Mouse (Mus musculus): ENCODE data around the gene Ilk. TPM values are rescaled to one million over a fixed set of nuclear protein-coding genes. Genes with fewer than 3 reads are reported as not detected.
A peak's percentile ranks its signal among the peaks of the same experiment; 100 is the strongest.

The Ilk gene
- 318 and 342 TPM in 2 replicates for polyA plus RNA-seq (2015; fragmentation: Nextera tagmentation; extraction: Ambion mirVana)

- Histone ChIP-seq H3K9me3 (replicated peaks; ENCODE audit: low read length) (no peaks in the 10 kb centered on the region), H3K27ac (peak within 1 kb of the TSS; percentile 95), H3K4me2 (ENCODE audit: low read length) (peak within 1 kb of the TSS; percentile 76), H3K27me3 (ENCODE audit: insufficient read depth, low read length) (no peaks in the 10 kb centered on the region), H3K4me1 (replicated peaks; ENCODE audit: insufficient read depth, low read length) (peaks cover 13% of the 10 kb centered on the region), H3K9ac (ENCODE audit: low read depth, low read length) (peak within 1 kb of the TSS; percentile 90), H3K36me3 (ENCODE audit: insufficient read depth, low read length) (peaks cover 43% of the 10 kb centered on the region), H3K4me3 (replicated peaks; ENCODE audit: low read depth, low read length) (peak within 1 kb of the TSS; percentile 88)
- TF ChIP-seq CTCF (IDR thresholded peaks at IDR 0.05; ENCODE audit: low read depth): no peak
- WGBS: under 1% methylated on average over 42 of the region's 62 CpGs
- DNase-seq (ENCODE audit: low spot score): peak; percentile 97
- peak; percentile 97 for ATAC-seq (replicated peaks; ENCODE audit: low FRiP score, low read depth)
Measured at GRCm38 (mm10) chr7:105736264-105736901, at the start of gene Ilk. Gene Ilk, plus strand, starts transcription at chr7:105736592.

GRCm38 (mm10) chr7:105690875-105691274, 45.5 kb upstream of the Ilk start:
- H3K27ac ChIP-seq: no peak overlapping the region
- no peaks in the 10 kb centered on the region for H3K27me3 ChIP-seq (ENCODE audit: insufficient read depth, low read length)
- ATAC-seq (replicated peaks; ENCODE audit: low FRiP score, low read depth) (no peak), DNase-seq (ENCODE audit: low spot score) (no peak)
- TF ChIP-seq CTCF (IDR thresholded peaks at IDR 0.05; ENCODE audit: low read depth): no peak
- no peaks in the 10 kb centered on the region for H3K9me3 ChIP-seq (replicated peaks; ENCODE audit: low read length)
- H3K9ac ChIP-seq (ENCODE audit: low read depth, low read length): no peak overlapping the region
- no peak overlapping the region for H3K4me3 ChIP-seq (replicated peaks; ENCODE audit: low read depth, low read length)
- WGBS: 73% methylated on average over 1 of the region's 1 CpGs
- H3K4me2 ChIP-seq (ENCODE audit: low read length): no peak overlapping the region
- H3K4me1 ChIP-seq (replicated peaks; ENCODE audit: insufficient read depth, low read length): no peaks in the 10 kb centered on the region
- no peaks in the 10 kb centered on the region for H3K36me3 ChIP-seq (ENCODE audit: insufficient read depth, low read length)

GRCm38 (mm10) chr7:105703184-105703583, 33.2 kb upstream of the Ilk start:
- TF ChIP-seq CTCF (IDR thresholded peaks at IDR 0.05; ENCODE audit: low read depth): no peak
- no peaks in the 10 kb centered on the region for H3K4me1 ChIP-seq (replicated peaks; ENCODE audit: insufficient read depth, low read length)
- H3K4me3 ChIP-seq (replicated peaks; ENCODE audit: low read depth, low read length): no peak overlapping the region
- H3K4me2 ChIP-seq (ENCODE audit: low read length): no peak overlapping the region
- H3K36me3 ChIP-seq (ENCODE audit: insufficient read depth, low read length): no peaks in the 10 kb centered on the region
- H3K9me3 ChIP-seq (replicated peaks; ENCODE audit: low read length): no peaks in the 10 kb centered on the region
- H3K9ac ChIP-seq (ENCODE audit: low read depth, low read length): no peak overlapping the region
- WGBS: 80% methylated on average over 16 of the region's 16 CpGs
- ATAC-seq (replicated peaks; ENCODE audit: low FRiP score, low read depth) (no peak), DNase-seq (ENCODE audit: low spot score) (no peak)
- no peak overlapping the region for H3K27ac ChIP-seq
- no peaks in the 10 kb centered on the region for H3K27me3 ChIP-seq (ENCODE audit: insufficient read depth, low read length)

GRCm38 (mm10) chr7:105703816-105704215, 32.6 kb upstream of the Ilk start:
- 84% methylated on average over 4 of the region's 4 CpGs for WGBS
- Histone ChIP-seq H3K4me3 (replicated peaks; ENCODE audit: low read depth, low read length) (no peak overlapping the region), H3K4me2 (ENCODE audit: low read length) (no peak overlapping the region), H3K36me3 (ENCODE audit: insufficient read depth, low read length) (no peaks in the 10 kb centered on the region), H3K27ac (no peak overlapping the region), H3K9ac (ENCODE audit: low read depth, low read length) (no peak overlapping the region), H3K27me3 (ENCODE audit: insufficient read depth, low read length) (no peaks in the 10 kb centered on the region), H3K4me1 (replicated peaks; ENCODE audit: insufficient read depth, low read length) (no peaks in the 10 kb centered on the region), H3K9me3 (replicated peaks; ENCODE audit: low read length) (no peaks in the 10 kb centered on the region)
- ATAC-seq (replicated peaks; ENCODE audit: low FRiP score, low read depth) (no peak), DNase-seq (ENCODE audit: low spot score) (no peak)
- no peak for TF ChIP-seq CTCF (IDR thresholded peaks at IDR 0.05; ENCODE audit: low read depth)

- WGBS: 93% methylated on average over 5 of the region's 5 CpGs
Measured at GRCm38 (mm10) chr7:105708733-105709132, 27.7 kb upstream of the Ilk start.

GRCm38 (mm10) chr7:105715366-105715765, 21.0 kb upstream of the Ilk start:
- no peaks in the 10 kb centered on the region for H3K9me3 ChIP-seq (replicated peaks; ENCODE audit: low read length)
- H3K36me3 ChIP-seq (ENCODE audit: insufficient read depth, low read length): no peaks in the 10 kb centered on the region
- no peak for TF ChIP-seq CTCF (IDR thresholded peaks at IDR 0.05; ENCODE audit: low read depth)
- H3K27me3 ChIP-seq (ENCODE audit: insufficient read depth, low read length): no peaks in the 10 kb centered on the region
- no peak overlapping the region for H3K4me3 ChIP-seq (replicated peaks; ENCODE audit: low read depth, low read length)
- no peak overlapping the region for H3K27ac ChIP-seq
- no peak for ATAC-seq (replicated peaks; ENCODE audit: low FRiP score, low read depth)
- 61% methylated on average over 3 of the region's 3 CpGs for WGBS
- DNase-seq (ENCODE audit: low spot score): no peak
- no peak overlapping the region for H3K4me2 ChIP-seq (ENCODE audit: low read length)
- no peaks in the 10 kb centered on the region for H3K4me1 ChIP-seq (replicated peaks; ENCODE audit: insufficient read depth, low read length)
- H3K9ac ChIP-seq (ENCODE audit: low read depth, low read length): no peak overlapping the region

More at GRCm38 (mm10) chr7:105708733-105709132, 27.7 kb upstream of the Ilk start:
- Histone ChIP-seq H3K9ac (ENCODE audit: low read depth, low read length) (no peak overlapping the region), H3K27me3 (ENCODE audit: insufficient read depth, low read length) (no peaks in the 10 kb centered on the region), H3K9me3 (replicated peaks; ENCODE audit: low read length) (no peaks in the 10 kb centered on the region), H3K4me2 (ENCODE audit: low read length) (no peak overlapping the region), H3K4me1 (replicated peaks; ENCODE audit: insufficient read depth, low read length) (no peaks in the 10 kb centered on the region), H3K4me3 (replicated peaks; ENCODE audit: low read depth, low read length) (no peak overlapping the region), H3K27ac (no peak overlapping the region), H3K36me3 (ENCODE audit: insufficient read depth, low read length) (no peaks in the 10 kb centered on the region)
- no peak for TF ChIP-seq CTCF (IDR thresholded peaks at IDR 0.05; ENCODE audit: low read depth)
- ATAC-seq (replicated peaks; ENCODE audit: low FRiP score, low read depth) (no peak), DNase-seq (ENCODE audit: low spot score) (no peak)

GRCm38 (mm10) chr7:105721916-105722315, 14.5 kb upstream of the Ilk start:
- 69% methylated on average over 2 of the region's 2 CpGs for WGBS
- H3K36me3 ChIP-seq (ENCODE audit: insufficient read depth, low read length): no peaks in the 10 kb centered on the region
- H3K27me3 ChIP-seq (ENCODE audit: insufficient read depth, low read length): no peaks in the 10 kb centered on the region
- no peaks in the 10 kb centered on the region for H3K9me3 ChIP-seq (replicated peaks; ENCODE audit: low read length)
- no peaks in the 10 kb centered on the region for H3K4me1 ChIP-seq (replicated peaks; ENCODE audit: insufficient read depth, low read length)
- no peak overlapping the region for H3K27ac ChIP-seq
- H3K4me3 ChIP-seq (replicated peaks; ENCODE audit: low read depth, low read length): no peak overlapping the region
- ATAC-seq (replicated peaks; ENCODE audit: low FRiP score, low read depth): no peak
- no peak overlapping the region for H3K4me2 ChIP-seq (ENCODE audit: low read length)
- no peak overlapping the region for H3K9ac ChIP-seq (ENCODE audit: low read depth, low read length)
- no peak for DNase-seq (ENCODE audit: low spot score)
- no peak for TF ChIP-seq CTCF (IDR thresholded peaks at IDR 0.05; ENCODE audit: low read depth)

Data from kidney, postnatal 0 days (tissue).